Mouse (Mus musculus) MEL (cell line): Measurements from ENCODE around the gene Get4.

Experiments
- BHLHE40 ChIP-seq: IDR thresholded peaks from 2 replicates; pipeline ENCODE4 v1.6.1; 2012; ENCODE audit warnings: low read depth, mild to moderate bottlenecking, inconsistent platforms, low read length, improper control_type of control experiment, borderline replicate concordance
- CHD2 ChIP-seq: IDR thresholded peaks from 2 replicates; pipeline ENCODE4 v1.6.1; 2011; ENCODE audit warnings: low read length, improper control_type of control experiment
- CTCF ChIP-seq, 3 experiments: IDR thresholded peaks in 2 of 3; conservative IDR thresholded peaks in 1 of 3; 2 replicates each; pipeline ENCODE4 v1.5.1; 2011 to 2012; ENCODE audit warnings: low read length in 3 of 3, low read depth in 2 of 3, mild to moderate bottlenecking in 2 of 3, improper control_type of control experiment in 1 of 3, inconsistent platforms in 1 of 3, mixed read lengths in 1 of 3, moderate library complexity in 1 of 3; ENCODE audit not compliant: control insufficient read depth in 1 of 3, insufficient read depth in 1 of 3, poor library complexity in 1 of 3, severe bottlenecking in 1 of 3
- EP300 ChIP-seq, 2 experiments: IDR thresholded peaks; 2 replicates each; pipeline ENCODE4 v1.6.1; 2011; ENCODE audit warnings: improper control_type of control experiment in 2 of 2, low read length in 2 of 2, low read depth in 1 of 2, mild to moderate bottlenecking in 1 of 2
- GABPA ChIP-seq: IDR thresholded peaks from 2 replicates; pipeline ENCODE4 v1.6.1; 2012; ENCODE audit warnings: low read depth, mild to moderate bottlenecking, inconsistent platforms, low read length, improper control_type of control experiment, moderate library complexity
- GATA1 ChIP-seq: IDR thresholded peaks from 2 replicates; pipeline ENCODE4 v1.6.1; 2011; ENCODE audit warnings: low read depth, low read length, improper control_type of control experiment
- MYB ChIP-seq: IDR thresholded peaks from 2 replicates; pipeline ENCODE4 v1.6.1; 2011; ENCODE audit warnings: mild to moderate bottlenecking, low read depth, low read length, improper control_type of control experiment
- POLR2A ChIP-seq, 2 experiments: IDR thresholded peaks; 2 replicates each; pipeline ENCODE4 v1.6.1; 2011 to 2012; ENCODE audit warnings: low read length in 2 of 2, mild to moderate bottlenecking in 2 of 2, control low read depth in 1 of 2, improper control_type of control experiment in 1 of 2, low read depth in 1 of 2, moderate library complexity in 1 of 2; ENCODE audit not compliant: control insufficient read depth in 1 of 2, insufficient read depth in 1 of 2, poor library complexity in 1 of 2
- POLR2AphosphoS2 ChIP-seq: IDR thresholded peaks from 2 replicates; pipeline ENCODE4 v1.6.1; 2011; ENCODE audit warnings: low read length, improper control_type of control experiment
- RCOR1 ChIP-seq: IDR thresholded peaks from 2 replicates; pipeline ENCODE4 v1.6.1; 2012; ENCODE audit warnings: low read depth, mild to moderate bottlenecking, inconsistent platforms, low read length, improper control_type of control experiment
- SIN3A ChIP-seq: IDR thresholded peaks from 2 replicates; pipeline ENCODE4 v1.6.1; 2012; ENCODE audit warnings: low read length, improper control_type of control experiment, inconsistent platforms
- SMC3 ChIP-seq: IDR thresholded peaks from 2 replicates; pipeline ENCODE4 v1.6.1; 2011; ENCODE audit warnings: low read depth, low read length, improper control_type of control experiment
- TCF12 ChIP-seq: IDR thresholded peaks from 2 replicates; pipeline ENCODE4 v1.6.1; 2014; ENCODE audit warnings: low read depth, mild to moderate bottlenecking, inconsistent platforms, low read length, improper control_type of control experiment, moderate library complexity
- UBTF ChIP-seq: IDR thresholded peaks from 2 replicates; pipeline ENCODE4 v1.6.1; 2012; ENCODE audit warnings: low read depth, mild to moderate bottlenecking, inconsistent platforms, low read length, improper control_type of control experiment, moderate library complexity, borderline replicate concordance; ENCODE audit not compliant: insufficient read depth

DNA sequence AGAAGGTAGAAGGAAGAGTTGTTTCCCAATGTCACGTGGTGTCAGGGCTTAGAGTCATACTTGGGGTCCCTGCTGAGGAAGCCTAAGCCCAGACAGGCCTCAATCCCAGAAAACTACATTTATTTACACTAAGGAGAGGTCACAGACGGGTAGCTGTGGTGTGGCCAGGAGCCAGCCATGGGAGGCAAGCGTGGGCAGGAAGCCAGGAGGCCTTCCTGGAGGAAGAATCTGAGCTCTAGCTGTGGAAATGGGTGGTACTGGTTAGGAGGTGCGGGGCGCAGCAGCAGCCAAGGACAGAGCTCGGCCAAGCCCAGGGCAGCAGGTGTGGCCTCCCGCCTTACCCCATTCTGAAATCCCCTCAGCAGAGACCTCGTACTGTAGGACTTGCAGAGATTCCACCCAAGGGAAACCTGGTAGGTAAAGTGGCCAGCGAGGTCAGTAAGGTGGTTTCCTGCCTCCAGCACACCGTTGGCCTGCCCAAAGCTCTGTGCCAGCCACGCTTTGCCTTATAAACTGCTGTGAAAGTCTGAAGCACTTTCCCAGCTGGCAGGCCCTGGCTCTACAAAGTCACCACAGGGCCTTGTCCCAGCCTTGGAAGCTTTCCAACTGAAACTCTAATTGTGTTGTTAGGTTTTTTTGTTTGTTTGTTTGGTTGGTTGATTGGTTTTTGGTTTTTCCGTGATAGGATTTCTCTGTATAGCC, 63.0 kb downstream of the Get4 start:
- TF ChIP-seq CTCF (IDR thresholded peaks at IDR 0.05 in 2 of 3, conservative IDR thresholded peaks at IDR 0.05 in 1 of 3; ENCODE audit: control insufficient read depth in 1 of 3, insufficient read depth in 1 of 3, low read depth in 2 of 3, low read length in 3 of 3, poor library complexity in 1 of 3, severe bottlenecking in 1 of 3), result no peak
- TF ChIP-seq CHD2, result no peak
- TF ChIP-seq TCF12, result no peak
- TF ChIP-seq BHLHE40, result no peak
- no peak for TF ChIP-seq MYB
- no peak for TF ChIP-seq GATA1
- TF ChIP-seq EP300 (IDR thresholded peaks at IDR 0.05; ENCODE audit: low read depth in 1 of 2, low read length in 2 of 2), result no peak
- no peak for TF ChIP-seq POLR2A (IDR thresholded peaks at IDR 0.05; ENCODE audit: control insufficient read depth in 1 of 2, insufficient read depth in 1 of 2, low read depth in 1 of 2, low read length in 2 of 2, poor library complexity in 1 of 2)
- TF ChIP-seq RCOR1, result no peak
- TF ChIP-seq GABPA, result no peak
- TF ChIP-seq SMC3, result no peak
- no peak for TF ChIP-seq UBTF
- no peak for TF ChIP-seq SIN3A
- no peak for TF ChIP-seq POLR2AphosphoS2
